Mouse (Mus musculus) bone marrow macrophage, adult 2 months (primary cell): Measurements from ENCODE around the gene Tmtc2. TPM values are rescaled to one million over a fixed set of nuclear protein-coding genes. Genes with fewer than 3 reads are reported as not detected.

Source experiments
- H3K27ac ChIP-seq: 2 replicates; pipeline ENCODE4 v1.5.1; 2012; ENCODE audit warnings: low read depth, low read length; ENCODE audit not compliant: insufficient read depth
- H3K4me1 ChIP-seq: 2 replicates; pipeline ENCODE4 v1.6.1; 2012; ENCODE audit warnings: low read length; ENCODE audit not compliant: control insufficient read depth, insufficient read depth
- H3K4me3 ChIP-seq: 2 replicates; pipeline ENCODE4 v1.5.1; 2012; ENCODE audit warnings: mild to moderate bottlenecking, low read length, moderate library complexity; ENCODE audit not compliant: insufficient read depth
- CTCF ChIP-seq: IDR thresholded peaks from 2 replicates; pipeline ENCODE4 v1.5.1; 2012; ENCODE audit warnings: low read depth, mild to moderate bottlenecking, low read length, moderate library complexity
- POLR2A ChIP-seq: IDR thresholded peaks from 2 replicates; pipeline ENCODE4 v1.6.1; 2012; ENCODE audit warnings: mild to moderate bottlenecking, low read depth, low read length, borderline replicate concordance
- polyA plus RNA-seq: library from polyadenylated mRNA; stranded (reverse); fragments of >200 nt; gene quantifications from 2 replicates; pipeline ENCODE4 v1.2.4, GENCODE M21; 2012; ENCODE audit not compliant: missing spikeins, insufficient read depth, insufficient read length

Gene Tmtc2
- polyA plus RNA-seq, 1 experiment: 1.3 TPM

DNA sequence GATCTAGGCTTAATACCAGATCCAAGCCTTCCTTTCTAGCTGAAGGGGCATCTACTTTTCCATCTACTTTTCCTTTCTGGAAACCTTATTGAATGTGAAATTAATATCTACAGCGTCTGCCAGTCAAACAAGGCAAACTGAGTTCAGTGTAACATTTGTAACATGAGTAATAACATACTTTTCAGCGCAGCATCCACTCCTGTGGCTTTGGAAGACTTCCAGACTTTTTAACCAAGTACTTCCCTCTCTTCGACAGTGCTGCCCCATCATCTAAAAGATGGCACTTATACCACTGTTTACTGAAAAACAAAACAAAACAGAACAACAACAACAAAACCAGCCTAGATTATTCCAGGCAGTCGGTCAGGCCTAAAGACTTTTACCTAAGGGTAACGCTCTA lies 409.0 kb downstream of the Tmtc2 start:
- peaks cover 7% of the 10 kb centered on the region for H3K4me1 ChIP-seq
- TF ChIP-seq POLR2A: no peak
- no peak for TF ChIP-seq CTCF
- peak overlapping the region; percentile 30; the same call in 1 of the 2 replicates for H3K27ac ChIP-seq
- H3K4me3 ChIP-seq: no peak overlapping the region

DNA sequence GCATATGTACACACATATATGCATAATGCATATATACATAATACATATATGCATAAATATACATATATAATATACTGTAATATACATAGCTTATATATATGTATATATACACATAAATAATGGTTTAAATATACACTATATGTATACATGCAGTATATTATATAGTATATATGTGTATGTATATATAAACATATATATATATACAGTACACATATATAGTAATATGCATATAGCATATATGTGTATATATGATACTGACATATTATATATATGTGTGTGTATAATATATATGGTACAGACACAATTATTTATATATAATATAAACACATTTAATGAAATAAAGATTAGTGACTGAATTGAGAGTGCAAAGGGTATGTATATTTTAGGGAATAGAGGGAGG lies 420.5 kb downstream of the Tmtc2 start:
- H3K4me3 ChIP-seq: no peak overlapping the region
- H3K4me1 ChIP-seq: no peaks in the 10 kb centered on the region
- TF ChIP-seq CTCF (no peak), POLR2A (no peak)
- H3K27ac ChIP-seq: no peak overlapping the region

DNA sequence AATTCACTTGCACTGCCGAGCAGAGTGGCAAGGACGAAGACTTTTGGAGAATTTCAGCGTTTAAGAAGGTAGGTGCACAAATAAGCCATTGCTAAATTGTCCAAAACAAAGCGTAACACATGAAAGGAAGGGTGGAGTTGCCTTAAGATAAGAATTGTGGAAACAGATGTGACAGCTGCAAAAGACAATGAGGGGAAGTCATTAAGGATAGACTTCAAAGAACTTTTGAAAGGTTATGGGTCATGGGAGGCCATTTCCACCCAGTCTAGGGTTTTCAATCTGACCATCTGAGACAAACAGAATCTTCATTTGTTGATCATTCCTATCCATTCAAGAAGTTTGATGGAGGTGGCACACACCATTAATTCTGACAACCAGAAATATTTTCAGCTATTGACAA lies 429.9 kb downstream of the Tmtc2 start:
- Histone ChIP-seq H3K27ac (no peak overlapping the region), H3K4me3 (no peak overlapping the region), H3K4me1 (no peaks in the 10 kb centered on the region)
- no peak for TF ChIP-seq CTCF

DNA sequence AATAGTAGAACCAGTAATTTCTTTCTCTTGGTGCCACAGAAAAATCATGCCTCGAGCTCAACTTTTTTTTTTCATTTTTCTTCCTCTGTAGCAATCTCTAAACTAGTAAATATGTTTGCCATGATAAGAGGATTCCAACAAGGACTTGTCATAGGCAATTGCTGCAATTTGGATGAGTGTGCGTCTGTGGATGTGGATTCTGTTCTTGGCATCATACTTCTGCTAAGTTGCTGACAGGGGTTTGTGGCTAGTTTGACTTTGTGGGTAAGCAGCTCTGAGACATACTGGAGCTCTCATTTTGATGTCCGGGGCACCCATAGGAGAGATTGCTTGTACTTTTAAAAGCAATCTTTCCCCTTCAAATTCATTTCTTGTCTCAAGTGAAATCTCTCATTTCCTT lies 432.1 kb downstream of the Tmtc2 start:
- Histone ChIP-seq H3K27ac (no peak overlapping the region), H3K4me1 (no peaks in the 10 kb centered on the region), H3K4me3 (no peak overlapping the region)
- TF ChIP-seq POLR2A: no peak
